In genomic region chr15:33924094-33924890, GRCm38 (mm10) we compare ENCODE assay signal across 11 mouse cellular contexts.
DNase-seq lines count a peak whose midpoint lies in the region; ATAC-seq and TF ChIP-seq lines count a peak whose summit lies in the region.
"Had no signal": no experiment of that assay in that cellular context is flagged by ENCODE, and none has a peak within 500 bp of the region (broad histone marks: within the 10 kb centered on the region; RNA-seq: fewer than 3 reads in every experiment).

No protein-coding gene starts in this region.

- no peak for TF ChIP-seq CTCF in brain, embryonic 14.5 days (IDR thresholded peaks at IDR 0.05; ENCODE audit: borderline replicate concordance, extremely low read depth, insufficient read depth, insufficient read length)

- no peak for ATAC-seq in intestine, embryonic 15.5 days
- ATAC-seq: forebrain, embryonic 13.5 days had no signal

- intact Hi-C loops in heart, postnatal 10 days (cut with DNase I): no loop called here

- H3K27ac ChIP-seq in intestine, embryonic 15.5 days: no peak overlapping the region
- H3K27ac ChIP-seq: forebrain, embryonic 13.5 days; limb, embryonic 12.5 days; neural tube, embryonic 13.5 days had no signal

- TF ChIP-seq POLR2A in brain, embryonic 14.5 days (IDR thresholded peaks at IDR 0.05; ENCODE audit: borderline replicate concordance, extremely low read depth, insufficient read depth, insufficient read length, poor library complexity, severe bottlenecking): no peak

- peak; percentile 62 for DNase-seq in kidney, postnatal 10 days
- no peak for DNase-seq in kidney, adult 11 months
- DNase-seq in brain, embryonic 14.5 days (ENCODE audit: low read depth): peak; percentile 29
- DNase-seq in heart, postnatal 10 days: peak; percentile 69 to 70
- DNase-seq in lung, postnatal 36 days: peak; percentile 47
- no peak for DNase-seq in cerebellum, adult 11 months
- no peak for DNase-seq in retina, embryonic 14.5 days (ENCODE audit: low spot score)

- H3K4me2 ChIP-seq in intestine, embryonic 15.5 days (replicated peaks): no peak overlapping the region
- H3K4me2 ChIP-seq: forebrain, embryonic 13.5 days; limb, embryonic 12.5 days; neural tube, embryonic 13.5 days had no signal

- no peak overlapping the region for H3K9ac ChIP-seq in intestine, embryonic 15.5 days
- H3K9ac ChIP-seq: forebrain, embryonic 13.5 days; limb, embryonic 12.5 days; neural tube, embryonic 13.5 days had no signal

- no peaks in the 10 kb centered on the region for H3K27me3 ChIP-seq in intestine, embryonic 15.5 days (replicated peaks)
- H3K27me3 ChIP-seq: forebrain, embryonic 13.5 days; limb, embryonic 12.5 days; neural tube, embryonic 13.5 days had no signal

- no peaks in the 10 kb centered on the region for H3K9me3 ChIP-seq in intestine, embryonic 15.5 days
- H3K9me3 ChIP-seq: forebrain, embryonic 13.5 days; limb, embryonic 12.5 days; neural tube, embryonic 13.5 days had no signal

- no peak overlapping the region for H3K4me3 ChIP-seq in intestine, embryonic 15.5 days (replicated peaks)
- H3K4me3 ChIP-seq: forebrain, embryonic 13.5 days; limb, embryonic 12.5 days; neural tube, embryonic 13.5 days had no signal

- no peaks in the 10 kb centered on the region for H3K36me3 ChIP-seq in intestine, embryonic 15.5 days
- H3K36me3 ChIP-seq: limb, embryonic 12.5 days; neural tube, embryonic 13.5 days had no signal

- no peaks in the 10 kb centered on the region for H3K4me1 ChIP-seq in intestine, embryonic 15.5 days (replicated peaks)
- H3K4me1 ChIP-seq: forebrain, embryonic 13.5 days; limb, embryonic 12.5 days; neural tube, embryonic 13.5 days had no signal

- WGBS in intestine, embryonic 15.5 days: 78% methylated on average over 5 of the region's 5 CpGs

Comparison
In these comparisons a context has a peak if more than half of its experiments do, and no peak if none do; other contexts are left out.
1. DNase-seq: peak in kidney, postnatal 10 days (single experiment), brain, embryonic 14.5 days (single experiment), heart, postnatal 10 days (2 of 2) and lung, postnatal 36 days (single experiment); none in kidney, adult 11 months (single experiment), cerebellum, adult 11 months (single experiment) and retina, embryonic 14.5 days (single experiment).